Mouse (Mus musculus) right cerebral cortex, postnatal 25 days (tissue): ENCODE data around the gene Wdr1.
"Not testable (repeated sequence)": the region's sequence is repeated elsewhere in the genome, so short reads cannot be mapped to it uniquely, and the experiment has no call there.

Experiments
- DNase-seq: peaks from one replicate; pipeline ENCODE4 v3.0.0; 2022

Gene Wdr1

DNA sequence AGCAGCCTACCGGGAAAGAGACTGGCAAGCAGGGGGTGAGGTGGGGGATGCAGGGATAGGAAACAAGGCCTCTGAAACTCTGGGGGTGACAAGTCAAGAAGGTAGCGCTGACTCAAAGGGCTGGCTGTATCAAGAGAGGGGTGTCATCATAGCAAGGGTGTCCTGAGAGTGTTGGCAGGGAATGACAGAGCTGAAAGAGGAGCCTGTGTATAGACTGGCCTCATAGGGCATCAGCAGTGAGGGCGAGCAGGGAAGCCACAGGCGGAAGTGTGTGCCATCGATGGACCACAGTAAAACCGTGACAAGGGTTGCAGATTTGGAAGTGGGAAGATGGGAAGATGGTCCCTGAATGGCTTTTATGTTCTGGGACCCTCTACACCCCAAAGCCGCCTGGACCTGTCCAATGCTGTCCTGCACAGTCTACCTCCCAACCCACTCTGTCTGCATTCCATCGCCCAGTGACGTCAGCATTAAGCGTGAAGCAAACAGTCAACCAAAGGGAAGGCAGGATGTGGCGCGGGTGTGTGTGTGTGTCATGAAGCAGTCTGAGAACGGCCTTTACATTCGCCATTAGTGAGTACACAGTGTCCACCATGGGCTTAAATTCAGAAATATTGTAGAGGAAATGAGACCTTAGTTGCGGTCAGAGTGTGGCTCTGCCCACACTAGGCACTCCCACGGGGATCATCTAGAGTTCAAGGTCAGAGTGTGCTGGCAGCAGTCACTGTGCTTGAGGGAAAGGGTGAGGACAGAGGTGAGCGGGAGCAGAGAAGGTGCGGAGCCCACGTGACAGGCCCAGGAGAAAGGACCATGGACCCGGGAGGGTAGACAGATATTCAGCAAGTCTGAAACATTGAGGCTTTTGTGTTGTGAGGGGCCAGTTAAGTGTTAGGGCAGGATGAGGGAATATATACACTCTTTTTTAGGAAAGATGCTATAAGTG lies 74.1 kb downstream of the Wdr1 start:
- DNase-seq = no peak

DNA sequence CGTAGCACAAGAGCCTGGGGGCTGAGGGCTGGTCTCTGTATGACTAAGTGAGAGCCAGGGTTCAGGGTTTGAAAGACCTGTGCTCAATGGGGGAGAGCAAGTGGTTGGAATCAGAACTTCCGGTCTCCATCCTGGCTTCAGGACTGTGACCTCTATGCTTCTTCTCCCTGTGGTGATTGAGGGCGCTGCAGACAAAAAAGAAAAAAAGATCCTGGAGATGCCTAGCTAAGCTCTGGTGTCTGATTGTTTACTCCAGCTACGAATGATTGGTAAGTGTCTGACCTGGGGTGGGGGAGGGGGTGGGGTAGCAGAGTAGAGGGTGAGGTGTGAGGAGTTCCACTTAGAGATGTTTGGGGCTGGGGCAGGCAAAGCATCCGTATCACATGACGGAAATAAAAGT lies 75.0 kb downstream of the Wdr1 start:
- DNase-seq = no peak

DNA sequence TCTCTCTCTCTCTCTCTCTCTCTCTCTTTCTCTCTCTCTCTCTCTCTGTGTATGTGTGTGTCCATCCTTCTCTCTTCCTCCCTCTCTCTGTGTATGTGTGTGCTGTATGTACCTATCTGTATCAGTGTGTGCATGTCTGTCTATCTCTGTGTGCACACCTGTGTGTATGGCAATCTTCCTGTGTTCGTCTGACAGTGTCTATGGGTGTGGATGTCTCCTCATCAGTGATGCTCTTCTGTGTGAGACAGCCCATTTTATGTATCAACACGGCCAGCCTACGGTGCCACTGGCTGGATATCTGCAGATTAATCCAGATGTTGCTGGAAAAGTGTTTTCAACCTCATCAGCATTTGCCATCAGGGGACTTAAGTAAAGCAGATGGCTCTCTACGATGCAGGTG lies 75.8 kb downstream of the Wdr1 start:
- no peak for DNase-seq

DNA sequence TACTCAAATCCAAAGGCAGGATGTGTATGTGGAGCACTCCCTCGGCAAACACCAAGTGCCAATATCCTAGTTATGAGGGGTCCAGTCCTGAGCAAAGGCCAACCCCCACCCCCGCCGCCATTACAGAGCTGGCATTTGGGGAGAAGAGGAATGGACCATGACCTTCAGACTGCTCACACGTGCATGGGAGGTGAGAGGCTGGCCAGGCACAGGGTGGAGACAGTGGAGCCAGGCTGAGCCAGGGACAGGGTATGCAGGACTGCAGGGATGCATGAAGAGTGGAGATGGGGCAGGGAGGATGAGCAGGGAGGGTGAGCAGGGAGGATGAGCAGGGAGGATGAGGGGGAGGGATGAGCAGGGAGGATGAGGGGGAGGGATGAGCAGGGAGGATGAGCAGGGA lies 77.1 kb downstream of the Wdr1 start:
- DNase-seq = no peak

DNA sequence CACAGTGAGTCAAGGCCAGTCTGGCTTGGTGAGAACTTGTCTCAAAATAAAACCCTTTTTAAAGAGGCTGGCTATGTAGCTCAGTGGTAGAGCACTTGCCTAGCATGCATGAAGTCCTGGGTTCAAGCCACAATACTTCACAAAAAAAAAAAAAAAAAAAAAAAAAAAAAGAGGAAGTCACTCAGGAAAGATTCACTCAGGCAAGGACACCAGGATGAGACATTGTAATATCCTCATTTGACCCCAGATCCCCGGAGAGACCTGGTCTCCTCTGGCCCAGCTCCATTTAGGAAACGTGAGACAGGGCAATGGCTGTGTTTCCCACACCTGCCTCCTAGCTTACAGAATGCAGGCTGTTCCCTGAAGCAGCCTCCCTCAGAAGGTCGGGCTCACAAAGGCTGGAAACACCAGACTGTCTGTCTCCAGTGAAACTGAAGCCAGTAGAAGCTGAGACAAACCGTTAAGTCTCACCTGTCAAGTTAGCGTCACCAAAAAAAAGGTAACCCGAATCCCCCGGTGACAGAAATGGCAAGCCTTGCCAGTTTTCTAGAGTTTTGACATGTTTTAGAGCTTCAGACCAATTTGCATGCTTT lies 79.4 kb downstream of the Wdr1 start:
- DNase-seq = no peak

DNA sequence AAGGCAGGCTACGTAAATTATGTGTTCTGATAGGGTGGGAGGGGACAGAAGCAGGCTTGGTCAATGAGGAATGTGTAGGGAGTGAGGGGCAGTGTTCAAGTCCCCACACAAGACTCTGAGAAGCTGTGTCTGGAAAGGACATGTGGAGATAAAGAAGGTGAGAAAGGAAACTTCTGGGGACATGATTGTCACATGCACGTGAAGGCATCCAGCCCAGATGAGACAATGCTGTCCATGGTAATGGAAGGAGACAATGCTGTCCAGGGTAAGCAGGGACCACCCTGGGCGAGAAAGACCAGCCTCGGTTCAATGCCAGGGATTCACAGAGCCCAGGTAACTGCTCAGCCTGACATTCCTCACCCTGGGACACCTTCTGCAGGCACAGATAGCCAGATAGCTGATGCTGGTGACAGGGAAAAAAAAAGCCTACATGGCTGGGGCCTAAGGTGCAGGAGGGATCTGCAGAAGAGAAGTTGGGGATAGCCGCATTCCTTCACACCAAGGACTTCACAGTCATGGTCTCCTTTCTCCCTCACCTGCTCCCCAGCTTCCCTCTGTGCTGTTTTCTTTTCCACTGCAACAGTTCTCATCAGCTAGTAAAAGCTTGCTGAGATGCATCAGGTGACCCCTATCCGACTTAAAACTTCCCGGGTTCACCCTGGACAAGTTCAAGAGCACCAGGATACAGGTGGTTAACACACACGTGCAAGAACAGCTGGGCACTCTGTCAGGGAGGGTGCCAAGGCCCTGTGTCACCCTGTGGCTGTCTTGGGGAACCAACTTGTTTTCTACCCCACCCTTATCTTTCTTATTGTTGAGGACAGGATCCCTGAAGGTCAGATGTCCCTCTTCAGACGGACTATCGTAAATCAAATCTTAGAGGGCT lies 82.0 kb downstream of the Wdr1 start:
- no peak for DNase-seq

DNA sequence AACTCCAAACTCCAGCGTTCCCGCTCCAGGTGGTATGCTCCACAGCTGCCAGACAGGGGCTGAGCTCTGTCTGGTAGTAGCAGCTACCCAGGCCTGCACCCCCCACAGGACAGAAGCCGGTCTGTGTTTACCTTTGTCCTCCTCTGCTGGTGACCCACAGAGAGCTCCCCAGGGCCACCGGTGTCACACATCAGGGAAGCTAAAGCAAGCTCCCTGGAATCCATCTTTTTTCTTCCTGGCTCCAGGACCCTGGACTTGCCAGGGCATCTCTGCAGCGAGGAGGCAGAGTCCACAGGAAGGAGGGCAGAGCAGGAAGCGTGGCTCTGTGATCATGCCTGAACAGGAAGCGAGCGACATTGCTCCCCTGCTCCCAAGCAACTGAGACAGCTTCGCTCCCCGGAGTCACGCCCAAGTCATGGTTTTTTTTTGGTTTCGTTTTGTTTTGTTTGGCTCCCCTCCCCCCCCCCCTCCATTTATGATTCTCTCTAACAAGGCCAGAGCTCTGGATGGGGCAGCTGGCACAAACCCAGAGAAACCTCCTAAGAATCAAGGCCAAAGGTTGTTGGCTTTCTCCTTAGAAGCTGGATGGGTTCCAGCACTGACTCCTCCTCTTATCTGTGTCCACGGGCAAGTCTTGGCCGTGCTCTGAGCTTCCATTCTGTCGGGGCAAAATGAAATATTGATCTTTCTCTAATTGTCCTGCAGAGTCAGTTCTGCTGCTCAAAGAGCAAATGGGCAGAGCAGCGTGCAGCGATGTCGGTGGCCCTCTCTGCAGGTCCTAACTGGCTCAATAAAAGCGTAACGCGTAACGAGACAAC lies 82.9 kb downstream of the Wdr1 start:
- no peak for DNase-seq

DNA sequence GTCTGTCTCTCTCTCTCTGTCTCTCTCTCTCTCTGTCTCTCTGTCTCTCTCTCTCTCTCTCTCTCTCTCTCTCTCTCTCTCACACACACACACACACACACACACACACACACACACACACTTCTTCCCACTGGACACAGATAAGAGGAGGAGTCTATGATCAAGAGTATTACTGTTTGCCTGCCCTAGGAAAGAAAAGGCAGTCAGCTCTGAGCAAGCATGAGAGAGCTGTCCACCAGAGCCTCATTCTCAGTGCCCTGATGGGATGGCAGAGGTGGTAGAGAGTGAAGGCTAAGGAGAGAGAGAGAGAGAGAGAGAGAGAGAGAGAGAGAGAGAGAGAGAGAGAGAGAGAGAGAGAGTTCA lies 83.5 kb downstream of the Wdr1 start:
- not testable (repeated sequence) for DNase-seq

DNA sequence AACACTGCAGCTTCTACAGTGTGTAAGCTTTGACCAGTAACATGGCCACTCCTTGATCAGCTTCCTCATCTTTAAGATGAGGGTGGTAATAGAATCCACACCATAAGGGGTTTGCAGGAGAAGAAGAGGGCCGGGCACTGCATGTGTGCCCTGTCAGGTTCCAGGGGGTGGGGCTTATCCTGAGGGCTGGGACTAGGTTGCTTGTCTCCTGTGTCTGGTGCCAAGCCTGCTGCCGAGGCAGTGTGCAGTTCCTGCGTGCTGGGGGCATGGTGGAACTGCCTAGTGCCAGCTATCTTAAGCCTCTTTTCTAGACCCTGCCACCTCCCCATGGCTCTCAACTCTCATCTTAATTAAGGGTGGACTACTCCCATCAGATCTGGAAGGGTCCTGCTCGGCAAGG lies 84.0 kb downstream of the Wdr1 start:
- DNase-seq = no peak

DNA sequence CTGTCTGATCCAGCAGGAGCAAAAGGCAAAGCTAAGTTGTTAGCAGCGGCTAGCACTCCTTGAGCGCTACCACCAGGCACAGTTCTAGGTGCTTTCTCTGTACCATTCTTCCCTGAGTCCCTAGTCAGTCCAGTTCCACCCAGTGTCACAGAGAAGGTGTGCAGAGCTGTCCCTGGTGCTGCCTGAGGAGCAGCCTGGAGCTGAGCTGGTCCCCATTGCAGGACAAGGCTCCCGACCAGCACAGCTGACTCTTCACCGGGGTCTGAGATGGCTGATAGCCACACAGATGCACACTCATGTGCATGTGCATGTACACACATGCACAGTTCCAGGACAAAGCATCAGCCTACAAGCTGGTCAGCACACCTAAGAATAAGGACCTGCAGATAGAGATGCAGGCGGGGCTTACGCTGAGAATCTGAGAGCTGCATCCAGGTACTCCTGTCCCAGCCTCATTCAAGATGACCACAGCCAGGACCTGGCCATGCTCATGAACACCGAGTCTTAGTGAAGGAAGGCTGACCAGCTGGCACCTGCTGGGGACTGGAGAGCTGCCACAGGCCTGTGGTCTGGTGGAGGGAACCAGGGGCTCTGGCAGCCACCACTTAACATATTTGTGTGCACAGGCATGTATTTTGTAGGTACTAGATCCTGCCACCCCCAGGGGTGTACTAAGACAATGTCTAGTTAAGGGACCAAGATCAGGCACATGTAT lies 85.1 kb downstream of the Wdr1 start:
- peak; percentile 3 for DNase-seq

DNA sequence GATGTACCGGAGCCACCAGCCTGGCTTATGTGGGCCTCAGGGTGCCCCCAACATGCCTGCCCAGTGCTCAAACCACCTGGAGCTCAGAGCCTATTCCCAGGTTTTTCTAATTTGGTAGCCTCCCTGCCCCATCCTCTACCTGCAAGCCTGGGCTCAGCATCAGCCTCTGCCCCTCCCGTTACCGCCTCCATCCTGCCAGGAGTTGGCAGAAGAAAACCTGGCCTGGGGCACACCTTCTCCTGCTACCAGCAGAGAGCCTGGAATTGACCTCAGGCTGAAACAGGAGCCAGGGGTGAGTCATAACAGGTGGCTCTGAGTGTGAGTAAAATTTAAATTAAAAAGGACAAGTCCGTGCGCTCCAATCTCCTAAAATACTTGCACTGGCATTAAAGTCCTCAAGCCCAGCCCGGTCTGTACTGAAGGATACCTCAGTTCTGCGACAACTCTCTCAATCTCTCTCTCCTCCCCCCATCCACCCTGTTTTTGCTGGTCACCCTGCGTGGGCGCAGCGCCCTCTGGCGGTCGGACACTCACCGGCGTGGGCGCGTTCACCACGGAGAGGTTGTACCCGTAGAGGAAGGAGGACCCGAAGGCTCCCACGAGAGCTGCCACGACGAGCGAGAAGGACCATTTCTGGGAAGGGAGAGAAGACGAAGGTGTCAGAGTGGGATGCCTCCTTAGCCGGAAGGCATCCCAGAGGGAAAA lies 86.0 kb downstream of the Wdr1 start:
- DNase-seq = peak; percentile 61
